Mouse (Mus musculus) retina, postnatal 1 day (tissue): ENCODE measurements around the gene Cracr2b.

ENCODE experiments used
- DNase-seq: peaks from one replicate; pipeline ENCODE4 v3.0.0-alpha.2; 2012

Gene Cracr2b

GRCm38 (mm10) chr7:141471236-141471635 lies 10.3 kb downstream of the Cracr2b start:
- no peak for DNase-seq

- DNase-seq, result no peak
These were observed 11.3 kb downstream of the Cracr2b start for GRCm38 (mm10) chr7:141472226-141472625.

GRCm38 (mm10) chr7:141472763-141473162 lies 11.9 kb downstream of the Cracr2b start:
- no peak for DNase-seq

DNA sequence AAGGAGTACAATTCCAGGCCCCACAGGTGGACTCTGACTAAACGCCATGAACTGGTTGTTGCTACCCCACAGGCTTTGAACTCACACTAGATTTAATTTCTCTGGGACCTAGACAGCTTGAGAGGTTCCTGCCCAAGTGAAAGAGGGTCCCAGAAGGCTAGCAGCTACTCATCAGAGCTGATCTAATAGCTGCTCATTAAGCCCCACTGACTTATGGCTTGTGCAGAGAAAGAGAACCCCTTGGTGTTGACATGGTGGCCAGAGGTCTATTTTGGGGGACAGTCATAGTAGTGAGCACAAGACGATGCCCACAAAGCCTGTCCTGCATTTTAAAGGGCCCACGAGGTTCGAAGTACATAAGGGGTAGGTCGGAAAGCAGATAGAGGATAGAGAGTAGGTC lies 13.3 kb downstream of the Cracr2b start:
- no peak for DNase-seq

DNA sequence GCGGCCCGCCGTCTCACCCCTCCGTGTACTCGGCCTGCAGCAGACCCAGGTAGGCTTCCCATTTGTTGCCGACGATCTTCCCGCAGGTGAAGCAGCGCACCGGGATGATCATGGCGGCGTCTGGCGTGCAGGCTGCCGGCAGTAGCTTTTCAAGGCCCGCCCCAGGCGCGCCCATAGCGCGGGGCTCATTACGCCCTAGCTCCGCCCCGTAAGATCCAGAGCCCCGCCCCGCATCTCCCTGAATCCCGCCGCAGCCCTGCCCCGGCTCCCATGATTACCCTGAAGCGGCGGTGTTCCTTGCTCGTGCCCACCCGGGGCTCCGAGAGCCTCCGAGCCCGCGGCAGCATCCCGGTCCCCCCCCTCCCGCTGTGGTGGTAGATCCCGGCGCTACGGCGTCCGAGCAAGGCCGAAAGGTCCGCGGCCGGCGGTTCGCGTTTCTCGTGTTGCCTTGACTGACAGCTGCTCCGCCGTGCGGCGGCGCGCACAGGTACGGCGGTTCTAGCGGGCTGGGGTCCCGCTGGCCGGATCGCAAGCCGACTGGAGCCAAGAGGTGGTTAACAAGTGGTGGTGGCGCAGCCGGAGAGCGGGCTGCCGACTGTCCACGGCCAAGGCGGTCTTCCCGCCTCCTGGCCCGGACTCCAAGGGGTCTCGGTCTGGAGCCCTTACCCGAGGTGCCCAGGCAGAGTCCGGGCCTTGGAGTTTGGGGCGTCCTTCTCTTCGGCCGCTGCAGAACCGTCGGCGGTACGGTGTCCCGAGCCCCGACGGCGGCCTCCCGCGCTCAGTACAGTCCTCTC lies 14.3 kb downstream of the Cracr2b start, which contains the start of the genes Polr2l and Tspan4:
Gene Polr2l, minus strand, starts transcription at position 122 of the 794 bp plus-strand sequence.
Gene Tspan4, plus strand, starts transcription at position 230 of the 794 bp plus-strand sequence.
- peak; percentile 92 for DNase-seq

DNA sequence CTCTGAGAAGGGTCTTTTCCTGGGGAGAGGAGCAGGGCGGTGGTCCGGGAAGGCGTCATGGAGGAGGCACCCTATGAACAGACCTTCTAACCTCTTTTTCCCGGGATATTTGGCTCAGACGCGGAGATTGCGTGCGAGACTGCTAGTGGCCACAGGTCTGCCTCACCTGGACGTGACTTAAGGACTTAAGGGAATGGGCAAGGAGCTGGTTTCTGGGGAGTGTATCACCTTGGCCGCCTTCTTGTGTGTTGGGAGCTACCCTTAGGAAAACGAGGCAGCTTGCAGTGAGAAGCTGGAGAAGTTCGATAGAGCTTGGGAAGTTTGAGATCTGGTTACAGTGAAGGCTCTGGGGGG lies 14.9 kb downstream of the Cracr2b start:
- DNase-seq, result no peak

- peak; percentile 65 for DNase-seq
These were observed 15.5 kb downstream of the Cracr2b start for GRCm38 (mm10) chr7:141476226-141476980.

DNA sequence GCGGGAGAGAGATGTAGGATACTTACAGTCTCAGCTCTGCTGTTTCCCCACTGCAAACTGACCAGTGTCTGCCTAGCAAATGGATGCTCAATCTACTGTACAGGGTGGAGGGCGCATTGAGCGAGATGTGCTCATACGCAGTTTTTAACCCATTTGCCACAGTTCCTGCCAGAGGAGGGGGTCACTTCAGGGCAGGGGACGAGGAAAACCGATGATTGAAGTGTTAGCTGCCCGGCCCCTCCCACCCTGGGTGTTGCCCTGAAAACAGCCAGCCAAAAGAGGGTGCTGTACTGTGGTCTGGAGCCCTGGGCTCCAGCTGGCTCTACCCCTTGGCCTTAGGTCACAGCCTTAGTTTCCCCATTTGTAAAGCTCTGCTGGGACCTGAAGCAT lies 16.1 kb downstream of the Cracr2b start:
- no peak for DNase-seq

DNA sequence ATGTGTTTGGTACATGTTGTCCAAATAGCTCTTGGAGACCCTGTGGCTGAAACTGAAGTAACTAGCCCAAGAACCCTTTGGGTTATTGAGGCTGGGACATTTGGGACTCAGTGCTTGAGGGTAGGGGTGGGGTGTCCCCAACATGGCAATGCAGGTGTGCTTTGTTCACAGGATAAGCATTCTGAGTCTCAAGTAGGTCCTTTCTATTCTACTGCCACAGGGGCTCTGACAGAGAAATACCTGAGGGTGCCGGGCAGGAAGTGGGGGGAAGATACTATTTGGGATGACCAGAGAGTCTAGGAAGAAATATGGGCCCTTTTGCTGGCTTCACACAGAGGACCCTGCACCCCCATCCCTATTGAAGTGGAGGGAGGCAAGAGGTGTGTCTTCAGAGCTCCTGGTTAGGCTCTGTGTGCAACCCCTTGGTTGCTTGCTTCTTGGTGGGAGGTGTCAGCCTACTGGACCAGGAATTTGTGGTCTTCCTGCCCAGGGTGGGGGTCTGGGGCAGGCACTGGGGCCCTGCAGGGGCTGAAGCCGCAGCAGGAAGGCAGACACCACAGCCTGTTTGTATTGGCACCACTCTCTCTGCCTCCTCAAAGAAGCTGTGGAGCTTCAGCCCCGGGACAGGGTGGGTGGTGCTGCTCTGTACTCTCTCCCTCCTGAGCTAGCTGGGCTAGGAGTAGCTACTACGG lies 16.8 kb downstream of the Cracr2b start:
- no peak for DNase-seq

GRCm38 (mm10) chr7:141478270-141478748 lies 17.4 kb downstream of the Cracr2b start:
- no peak for DNase-seq

DNA sequence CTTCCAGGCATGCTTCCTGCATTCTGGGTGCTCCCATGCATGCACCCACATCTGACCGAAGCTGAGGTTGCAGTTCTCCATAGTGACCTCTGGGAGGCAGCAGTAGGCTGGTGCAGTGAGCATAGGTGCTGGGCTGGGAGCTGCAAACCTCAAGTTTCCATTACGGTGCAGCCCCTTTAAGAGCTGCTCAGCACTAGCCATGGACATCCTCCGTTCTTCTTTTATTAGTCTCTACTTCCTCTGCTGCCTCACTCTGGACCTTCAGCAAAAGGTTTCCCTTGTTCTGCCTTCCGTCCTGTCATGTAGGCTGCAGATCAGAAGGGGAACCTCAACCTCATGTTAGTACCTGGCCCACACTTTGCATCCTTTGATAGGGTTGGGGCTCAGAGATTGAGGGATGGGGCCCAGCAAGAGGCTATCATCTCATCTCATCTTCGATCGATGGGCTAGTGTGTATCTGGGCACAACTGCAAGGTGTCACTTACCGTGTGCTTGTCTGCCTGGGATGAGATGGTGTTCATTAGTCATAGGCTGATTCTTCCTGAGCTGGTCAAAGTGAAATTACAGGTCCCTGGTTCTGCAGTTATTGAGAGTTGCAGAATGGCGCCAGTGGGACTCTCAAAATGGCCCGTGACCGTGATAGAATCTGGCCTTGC lies 20.1 kb downstream of the Cracr2b start:
- peak; percentile 87 for DNase-seq

- peak; percentile 83 for DNase-seq
These were observed 20.9 kb downstream of the Cracr2b start for GRCm38 (mm10) chr7:141481498-141482401.

GRCm38 (mm10) chr7:141482531-141483024 lies 21.7 kb downstream of the Cracr2b start:
- no peak for DNase-seq

GRCm38 (mm10) chr7:141483114-141483653 lies 22.3 kb downstream of the Cracr2b start:
- DNase-seq, result no peak

- no peak for DNase-seq
These were observed 23.6 kb downstream of the Cracr2b start for GRCm38 (mm10) chr7:141484186-141485120.

- no peak for DNase-seq
These were observed 24.3 kb downstream of the Cracr2b start for GRCm38 (mm10) chr7:141485186-141485585.

DNA sequence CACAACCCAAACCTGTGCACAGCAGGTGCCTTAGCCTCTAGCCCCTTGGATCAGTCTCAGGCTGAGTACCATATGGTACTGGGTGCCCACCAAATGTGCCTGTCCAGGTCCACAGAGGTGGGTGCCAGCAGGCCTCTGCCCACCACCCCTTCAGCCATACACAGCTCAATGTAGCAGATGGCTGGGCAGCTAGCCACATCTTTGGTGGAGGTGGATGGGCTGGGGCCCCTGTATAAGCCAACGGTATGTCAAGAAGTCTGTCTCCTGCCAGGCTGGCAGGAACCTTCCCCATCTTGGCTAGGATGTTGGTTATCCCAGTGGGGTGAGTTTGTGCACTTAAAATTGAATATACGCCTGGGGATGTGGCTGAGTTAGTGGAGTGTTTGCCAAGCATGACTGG lies 24.7 kb downstream of the Cracr2b start:
- DNase-seq, result no peak

- DNase-seq, result peak; percentile 75
These were observed 25.3 kb downstream of the Cracr2b start for GRCm38 (mm10) chr7:141486239-141486638.

DNA sequence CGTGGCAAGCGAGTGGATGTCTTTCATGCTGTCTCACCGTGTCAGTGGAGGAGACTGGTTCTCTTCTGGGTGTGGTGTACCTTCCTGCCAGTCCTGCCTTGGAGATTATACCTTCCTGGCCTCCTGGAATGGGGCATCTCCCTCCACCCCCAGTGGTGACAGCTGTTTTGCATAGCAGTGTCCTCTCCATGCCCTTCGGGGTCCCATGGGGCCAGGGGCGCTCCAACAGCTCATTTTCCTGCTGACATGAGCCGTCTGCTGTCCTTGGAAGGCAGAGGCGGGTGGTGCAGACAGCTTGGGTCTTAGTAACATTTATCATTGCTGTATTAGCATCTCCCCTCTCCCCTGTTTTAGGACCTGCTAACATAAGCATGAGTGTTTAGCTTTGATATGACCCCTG lies 26.2 kb downstream of the Cracr2b start:
- no peak for DNase-seq

- peak; percentile 24 for DNase-seq
These were observed 30.3 kb downstream of the Cracr2b start for GRCm38 (mm10) chr7:141491151-141491550.
